Mouse (Mus musculus): ENCODE measurements around the gene Abca1.

GRCm38 (mm10) chr4:53000154-53000553 is 159.5 kb downstream of the Abca1 start:
- no peak for TF ChIP-seq CHD2 (IDR thresholded peaks at IDR 0.05; ENCODE audit: low read depth, low read length)
- TF ChIP-seq ZC3H11A (IDR thresholded peaks at IDR 0.05; ENCODE audit: borderline replicate concordance, low read depth, low read length) = no peak
- no peak for TF ChIP-seq MAFK (IDR thresholded peaks at IDR 0.05; ENCODE audit: insufficient read depth, low read depth, low read length)

Measured in ES-E14 (cell line).